Mouse (Mus musculus) cerebellum, postnatal 25 days (tissue): ENCODE results near the gene Senp2.

Source experiments
- DNase-seq, 2 experiments: peaks; one replicate each; pipeline ENCODE4 v3.0.0; 2021; ENCODE audit warnings: mixed read lengths in 2 of 2

Gene Senp2

DNA sequence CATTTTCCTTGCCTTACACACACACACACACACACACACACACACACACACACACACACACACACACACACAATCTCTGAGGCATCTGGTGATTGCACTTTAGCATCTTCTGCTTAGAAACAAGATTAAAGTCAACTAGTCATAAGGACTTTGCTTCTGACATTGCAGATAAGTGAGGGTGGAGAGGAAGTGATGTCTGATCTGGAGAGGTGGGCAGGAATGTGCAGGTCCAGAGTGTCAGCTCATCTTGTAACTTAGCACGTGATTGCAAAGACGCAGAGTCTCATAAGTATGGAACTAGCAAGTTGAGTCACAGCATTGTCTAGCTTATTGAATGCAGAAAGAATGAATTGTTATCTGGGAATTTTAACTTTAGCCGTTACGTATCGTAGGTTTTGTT is 18.2 kb downstream of the Senp2 start:
- no peak for DNase-seq

DNA sequence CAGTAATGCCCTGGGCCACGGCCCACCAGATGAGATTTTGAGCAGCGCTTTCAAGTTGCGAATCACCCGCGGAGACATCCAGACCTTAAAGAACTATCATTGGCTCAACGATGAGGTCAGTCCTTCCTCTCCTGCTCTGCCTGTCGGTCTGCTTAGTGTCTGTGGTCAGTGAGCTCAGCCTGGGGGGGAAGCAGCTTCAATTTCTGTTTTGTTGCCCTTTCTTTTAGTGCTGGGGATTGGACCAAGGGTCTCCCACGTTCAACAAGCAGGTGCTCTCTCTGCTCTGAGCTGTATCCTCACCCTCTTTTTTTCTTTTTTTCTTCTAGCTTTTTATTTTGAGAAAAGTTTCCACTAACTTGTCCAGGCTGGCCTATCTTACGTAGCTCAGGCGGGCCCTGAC is 29.3 kb downstream of the Senp2 start:
- DNase-seq, result no peak

DNA sequence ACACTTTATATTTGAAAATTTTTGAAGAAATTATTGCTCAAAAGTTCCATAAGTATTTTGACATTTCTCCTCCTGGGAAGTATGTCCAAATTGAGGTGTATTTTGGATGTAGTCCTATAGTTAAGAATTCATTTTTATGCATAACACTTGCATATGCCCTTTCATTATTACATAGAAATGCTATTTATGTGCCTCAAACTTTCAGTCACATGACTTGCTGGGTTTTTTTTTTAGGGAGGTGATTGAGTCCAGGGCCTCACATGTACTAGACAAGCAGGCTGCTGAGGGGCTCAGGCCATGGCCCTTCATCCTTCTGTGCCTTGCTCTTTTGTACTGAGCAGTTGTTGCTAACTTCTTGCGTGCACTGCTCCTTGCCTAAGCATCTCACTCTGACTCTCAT is 30.7 kb downstream of the Senp2 start:
- no peak for DNase-seq

DNA sequence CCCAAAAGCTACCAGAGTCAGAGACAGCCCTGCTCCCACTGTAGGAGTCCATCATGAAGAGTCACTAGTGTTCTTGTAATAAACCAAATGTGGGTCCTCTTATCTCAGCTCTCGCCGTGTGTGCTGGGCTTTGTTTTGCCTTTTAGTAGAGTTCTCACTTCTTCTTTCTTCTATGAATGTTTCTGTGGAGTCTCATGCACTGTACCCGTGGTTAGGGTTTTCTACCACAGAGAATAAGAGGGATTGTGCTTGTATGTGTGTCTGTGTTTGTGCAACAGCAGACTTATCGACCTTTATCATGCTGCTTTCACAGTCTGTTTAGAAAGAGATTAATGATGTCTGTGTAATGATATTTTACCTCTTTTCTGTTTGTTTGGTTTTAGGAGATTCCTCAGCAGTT is 34.5 kb downstream of the Senp2 start:
- DNase-seq, result no peak

DNA sequence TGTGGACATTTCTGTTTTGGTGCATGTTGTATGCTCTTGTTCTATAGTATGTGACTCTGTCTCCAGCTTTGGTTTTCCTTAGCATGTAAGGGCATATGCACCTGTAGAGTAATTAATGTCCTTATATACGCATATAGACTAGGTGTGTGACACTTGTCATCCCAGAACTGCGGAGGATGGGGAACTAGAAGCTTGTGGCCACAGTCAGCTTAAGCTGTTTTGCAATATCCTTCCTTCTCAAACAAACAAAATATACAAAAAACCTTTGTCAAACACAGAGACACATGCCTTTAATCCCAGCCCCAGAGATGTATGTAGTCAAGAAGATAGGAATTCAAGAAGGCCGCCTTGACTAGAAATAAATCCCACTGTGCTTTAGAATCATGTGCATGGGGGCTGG is 36.6 kb downstream of the Senp2 start:
- no peak for DNase-seq

DNA sequence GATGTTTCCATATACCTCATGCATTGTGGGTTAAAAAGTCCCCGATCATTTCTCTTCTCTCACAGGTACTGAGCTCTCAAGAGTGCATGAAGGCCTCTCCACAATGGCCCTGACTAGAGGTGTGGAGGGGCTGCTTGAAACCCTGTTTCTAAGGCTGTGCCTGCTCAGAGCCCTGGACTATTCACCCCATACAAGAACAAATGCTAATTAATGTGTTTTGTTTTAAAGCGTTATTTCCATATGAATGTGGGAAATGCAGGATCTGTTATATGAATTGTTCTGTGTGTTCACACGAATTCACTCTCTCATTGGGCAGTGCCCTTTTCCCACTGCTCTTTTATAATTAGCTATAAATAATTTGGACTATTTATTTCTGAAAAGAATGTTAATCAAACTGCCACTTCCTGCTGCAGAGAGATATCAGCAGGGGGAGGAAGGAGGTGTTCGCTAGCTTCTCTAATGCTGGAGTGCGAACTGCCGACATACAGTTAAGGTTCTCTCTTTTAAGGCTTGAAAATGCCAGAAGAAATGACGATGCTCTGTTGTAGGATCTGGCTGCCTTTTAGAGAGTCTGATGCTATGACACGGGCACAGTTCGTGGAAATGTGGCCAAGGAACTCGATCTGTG is 37.6 kb downstream of the Senp2 start:
- DNase-seq, result no peak

DNA sequence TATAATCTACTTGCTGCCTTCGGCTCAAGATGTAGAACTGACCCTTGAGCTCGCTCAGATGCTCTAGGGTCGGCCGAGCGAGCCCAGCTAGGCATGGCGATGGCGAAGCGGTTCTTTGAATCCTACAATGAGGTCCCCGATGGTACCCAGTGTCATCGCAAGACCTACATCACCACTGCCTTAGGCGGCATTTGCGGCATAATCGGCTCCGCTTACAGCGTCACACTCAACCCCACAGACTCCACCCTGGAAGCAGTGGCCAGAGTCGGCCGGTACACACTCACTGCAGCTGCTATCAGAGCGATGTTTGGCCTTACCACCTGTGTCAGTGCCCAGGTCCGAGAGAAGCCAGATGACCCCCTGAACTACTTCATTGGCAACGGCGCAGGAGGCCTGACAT is 44.1 kb downstream of the Senp2 start:
- no peak for DNase-seq

DNA sequence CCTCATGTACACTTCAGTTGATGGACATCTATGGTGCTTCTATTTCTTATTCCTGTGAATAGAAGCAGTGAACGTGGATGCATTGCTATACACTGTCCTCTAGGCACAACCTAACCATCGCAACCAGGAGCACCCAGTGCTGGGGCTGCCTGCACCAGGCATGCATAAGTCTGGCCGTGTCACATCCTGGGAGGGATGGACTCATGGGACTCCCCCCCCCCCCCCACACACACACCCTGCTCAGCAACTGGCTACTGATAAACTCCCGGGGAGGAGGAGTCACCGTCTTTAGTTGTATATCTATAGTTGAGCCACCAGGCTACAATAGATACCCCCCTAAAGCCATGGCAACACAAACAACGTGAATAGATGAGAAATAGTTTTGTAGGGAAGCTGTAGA is 48.2 kb downstream of the Senp2 start:
- DNase-seq, result no peak

DNA sequence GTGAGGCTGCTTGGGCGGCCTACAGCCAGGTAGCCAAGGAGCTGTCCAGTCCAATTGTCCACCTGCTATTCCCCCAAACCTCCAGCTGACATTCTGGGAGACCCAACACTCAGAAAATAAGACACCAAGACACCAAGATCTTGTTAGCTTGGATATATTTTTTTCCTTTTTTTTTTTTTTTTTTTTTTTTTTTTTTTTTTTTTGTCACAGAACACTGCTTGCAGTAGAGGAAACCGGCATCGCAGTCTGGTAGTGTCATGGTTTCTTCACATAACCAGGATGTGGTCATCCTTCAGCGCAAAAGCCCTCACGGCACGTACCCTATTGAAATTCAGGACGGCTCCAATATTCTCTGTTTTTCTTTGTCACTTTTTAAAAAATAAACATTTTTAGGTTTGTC is 49.6 kb downstream of the Senp2 start:
- DNase-seq, result no peak

DNA sequence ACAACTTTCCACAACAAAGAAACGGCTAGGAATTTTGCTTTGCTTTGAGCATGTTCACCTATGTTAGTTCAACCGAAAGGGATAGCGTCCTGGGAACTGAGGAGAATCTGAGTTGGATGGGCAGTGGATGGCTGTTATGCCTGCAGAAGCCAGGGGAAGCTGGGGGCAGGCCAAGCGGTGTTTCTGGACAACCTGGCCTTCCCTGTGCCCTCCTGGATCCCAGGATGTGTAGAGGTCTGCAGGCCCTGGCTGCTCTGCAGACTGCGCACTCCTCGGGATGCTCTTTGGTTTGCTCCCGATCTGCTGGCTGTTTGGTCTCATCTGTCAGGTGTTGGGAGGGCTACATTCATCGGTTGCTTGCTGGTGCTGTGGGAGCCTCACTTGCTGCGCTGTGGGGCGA is 51.1 kb downstream of the Senp2 start:
- DNase-seq, result peak; percentile 26 to 40

DNA sequence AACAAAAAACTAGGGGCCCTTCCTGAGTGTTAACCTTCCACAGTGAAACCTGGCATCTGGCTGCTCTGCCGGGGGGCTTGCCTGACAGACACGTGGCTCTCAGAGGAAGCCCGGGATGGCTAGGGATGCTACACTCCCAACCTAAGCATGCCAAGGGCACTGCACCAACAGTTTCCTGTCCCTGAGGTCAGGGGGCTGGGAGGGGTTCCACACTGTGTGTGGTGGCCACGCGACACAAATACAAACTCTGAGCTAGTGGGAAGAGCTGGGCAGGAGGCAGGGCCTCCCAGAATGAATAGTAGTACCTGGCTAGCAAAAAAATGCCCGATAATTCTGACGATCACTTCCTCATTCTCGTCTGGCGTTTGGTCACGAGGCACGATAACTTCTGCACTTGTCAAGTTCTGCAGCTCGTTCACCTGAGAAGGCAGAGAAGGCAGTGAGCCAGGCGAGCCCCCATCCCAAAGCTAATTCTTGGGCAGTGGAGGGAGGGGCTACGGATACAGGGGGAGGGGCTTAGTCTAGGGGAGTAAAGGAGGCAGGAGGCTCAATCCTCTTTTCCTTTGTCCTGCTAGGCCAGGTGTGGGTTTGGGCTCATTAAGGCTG is 52.4 kb downstream of the Senp2 start:
- DNase-seq, result no peak

DNA sequence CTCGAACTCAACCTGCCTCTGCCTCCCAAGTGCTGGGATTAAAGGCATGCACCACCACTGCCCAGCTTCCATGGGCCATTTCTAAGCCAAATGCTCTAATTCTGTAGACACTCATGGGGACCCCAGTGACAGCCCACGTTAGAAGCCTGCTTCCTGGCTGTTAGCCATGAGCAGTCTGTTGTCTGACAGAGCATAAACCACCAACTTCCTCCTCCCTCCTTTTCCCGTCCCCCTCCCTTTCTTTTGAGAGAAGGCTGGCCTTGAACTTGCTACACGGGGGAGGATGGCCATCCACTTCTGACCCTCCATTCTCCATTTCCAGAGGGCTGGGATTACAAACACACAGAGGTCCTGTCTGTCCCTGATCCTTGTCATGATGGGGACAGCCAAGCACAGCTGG is 53.0 kb downstream of the Senp2 start:
- DNase-seq, result no peak

DNA sequence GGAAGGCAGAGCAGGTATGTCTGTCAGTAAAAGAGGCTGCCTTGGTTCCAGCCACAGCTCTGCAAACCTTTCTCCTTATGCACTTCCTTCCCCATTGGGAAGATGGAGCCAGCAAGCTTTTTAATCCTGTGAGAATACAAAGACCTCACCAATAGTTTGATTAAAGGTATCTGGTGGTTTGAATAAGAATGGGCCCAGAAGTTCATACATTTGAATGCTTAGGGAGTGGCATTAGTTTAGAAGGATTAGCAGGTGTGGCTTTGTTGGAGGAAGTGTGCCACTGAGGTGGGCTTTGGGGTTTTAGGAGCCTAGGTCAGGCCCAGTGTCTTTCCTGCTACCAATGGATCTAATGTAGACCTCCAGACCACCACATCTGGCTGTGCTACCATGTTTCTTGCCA is 56.3 kb downstream of the Senp2 start:
- no peak for DNase-seq

DNA sequence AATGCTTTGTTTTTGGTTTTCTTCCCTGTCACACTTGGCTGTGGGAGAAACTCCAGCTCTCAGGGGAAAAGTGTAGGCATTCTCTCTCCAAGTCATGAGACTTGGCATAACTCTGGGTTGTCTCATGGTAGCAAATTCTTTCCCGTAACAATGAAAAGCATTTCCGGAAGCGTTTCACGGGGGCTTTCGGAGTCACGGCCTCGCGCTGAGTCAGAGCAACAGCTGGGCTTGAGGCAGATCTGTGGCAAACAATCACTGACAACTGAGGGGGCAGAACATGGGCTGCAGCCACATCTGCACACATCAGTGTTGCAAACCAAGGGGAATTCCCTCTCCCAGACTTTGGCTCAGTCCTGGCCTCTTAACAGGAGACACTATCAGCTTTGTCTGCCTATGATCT is 58.1 kb downstream of the Senp2 start:
- no peak for DNase-seq

DNA sequence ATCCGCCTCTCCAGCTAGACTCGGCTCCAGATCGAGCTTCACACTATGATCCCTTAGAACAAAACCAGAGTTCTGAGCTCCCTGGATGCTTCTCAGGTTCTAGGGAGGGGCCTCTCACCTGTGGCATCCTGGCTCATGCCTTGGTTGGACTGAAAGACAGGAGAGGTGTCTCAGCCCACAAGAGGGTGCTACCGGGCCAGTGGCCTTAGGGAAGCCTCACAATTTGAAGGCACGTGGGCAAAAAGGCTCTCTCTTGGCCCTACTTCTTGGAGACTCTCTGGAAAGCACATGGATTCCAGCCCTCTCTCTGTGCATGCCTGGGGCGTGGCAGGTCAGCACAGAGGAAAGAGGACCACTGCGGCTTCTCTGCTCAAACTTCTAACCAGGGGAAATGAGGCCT is 62.1 kb downstream of the Senp2 start:
- DNase-seq, result no peak

DNA sequence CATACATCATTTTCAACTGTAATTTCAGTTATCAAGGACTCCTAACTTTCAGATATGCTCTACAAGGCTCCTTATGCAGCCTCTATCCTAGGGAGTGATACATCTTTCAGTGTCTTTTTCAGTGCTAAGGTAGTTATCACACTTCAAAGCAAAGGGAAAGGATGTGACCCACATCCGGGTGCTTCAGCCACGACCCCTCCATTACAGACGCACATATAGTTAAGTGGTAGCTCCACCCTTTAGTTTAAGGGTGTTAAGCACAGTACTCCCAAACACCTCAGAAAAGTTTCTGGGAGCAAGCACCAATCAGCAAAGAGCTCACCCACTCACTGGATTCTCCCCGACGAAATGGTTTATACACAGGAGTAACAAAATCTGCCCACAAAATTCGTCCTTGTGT is 65.8 kb downstream of the Senp2 start:
- no peak for DNase-seq

DNA sequence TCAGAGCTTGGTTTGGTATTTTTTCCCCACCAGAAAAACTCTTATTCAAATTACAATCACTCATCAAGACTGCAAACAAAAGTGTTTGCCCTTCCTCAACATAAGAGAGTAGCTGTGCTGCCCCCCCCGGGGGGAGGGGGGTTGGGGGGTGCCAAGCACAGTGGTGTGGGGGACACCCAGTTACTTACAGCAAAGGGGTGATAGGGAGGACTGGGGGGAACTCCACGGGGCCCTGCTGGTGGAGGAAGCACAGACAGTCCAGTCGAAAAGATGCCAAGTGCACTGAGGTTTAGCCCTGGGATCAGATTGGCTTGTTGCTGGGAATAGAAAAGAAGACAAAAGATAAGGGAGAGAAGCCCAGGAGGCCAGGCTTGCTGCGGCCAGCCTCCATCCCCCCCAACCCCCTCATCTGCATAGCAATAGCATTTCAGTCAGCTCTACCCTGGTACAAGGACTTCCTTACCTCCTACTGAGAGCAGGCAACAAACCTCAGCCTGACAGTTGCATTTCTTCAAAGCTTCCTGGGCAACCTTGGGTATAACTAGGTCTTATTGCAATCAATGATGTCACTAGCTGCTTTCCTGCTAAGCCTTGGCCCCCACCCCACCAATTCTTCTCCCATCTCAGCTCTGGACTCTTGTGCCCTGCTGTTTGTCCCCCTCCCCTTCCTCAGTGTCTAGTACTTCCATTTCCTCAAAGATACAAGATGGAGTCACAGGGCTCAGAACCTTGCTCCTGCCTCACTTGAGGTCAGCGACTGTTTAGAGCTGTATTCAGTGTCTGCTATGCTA is 66.7 kb downstream of the Senp2 start:
- no peak for DNase-seq

DNA sequence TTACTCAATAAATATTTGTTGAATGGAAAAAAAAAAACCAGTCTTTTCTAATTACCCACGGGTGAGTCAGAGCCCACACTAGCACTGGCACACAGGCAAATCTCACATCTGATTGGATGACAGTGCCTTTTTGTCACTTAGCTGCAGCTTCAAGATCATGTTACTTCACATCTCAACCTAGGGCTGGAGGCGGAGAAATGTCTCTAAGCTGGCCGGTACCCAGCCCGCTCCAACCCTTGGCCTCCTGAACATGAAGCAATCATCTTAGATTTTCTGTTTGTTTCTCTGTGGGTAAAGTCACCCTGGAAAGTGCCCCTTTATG is 67.3 kb downstream of the Senp2 start:
- DNase-seq, result no peak

DNA sequence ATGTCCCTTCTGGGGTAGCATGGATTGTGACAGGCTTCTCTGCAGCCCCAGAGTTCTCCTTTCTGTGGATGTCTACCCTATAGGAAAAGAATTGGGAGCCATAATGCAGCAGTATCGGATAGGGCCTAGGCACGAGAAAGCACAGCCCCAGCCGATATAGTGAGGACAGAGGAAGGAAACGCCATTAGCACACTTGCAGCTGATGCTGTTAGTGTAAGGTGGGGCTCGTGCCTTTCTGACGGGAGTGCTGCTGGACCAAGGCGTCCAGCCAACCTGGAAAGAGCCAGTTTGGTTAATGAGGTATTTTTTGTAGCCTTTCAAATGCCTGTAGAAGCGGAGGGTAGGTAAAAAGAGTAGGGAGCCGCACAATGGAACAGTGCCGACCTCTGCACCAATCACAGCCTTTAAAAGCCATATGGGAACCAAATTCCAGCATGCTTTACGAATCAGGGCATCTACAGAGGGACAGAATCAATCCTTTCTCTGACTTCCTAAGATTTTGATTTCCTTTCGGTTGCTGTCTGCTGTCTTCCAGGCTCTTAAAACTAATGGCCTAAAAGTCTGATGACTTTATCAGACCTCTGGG is 70.9 kb downstream of the Senp2 start:
- DNase-seq, result no peak

DNA sequence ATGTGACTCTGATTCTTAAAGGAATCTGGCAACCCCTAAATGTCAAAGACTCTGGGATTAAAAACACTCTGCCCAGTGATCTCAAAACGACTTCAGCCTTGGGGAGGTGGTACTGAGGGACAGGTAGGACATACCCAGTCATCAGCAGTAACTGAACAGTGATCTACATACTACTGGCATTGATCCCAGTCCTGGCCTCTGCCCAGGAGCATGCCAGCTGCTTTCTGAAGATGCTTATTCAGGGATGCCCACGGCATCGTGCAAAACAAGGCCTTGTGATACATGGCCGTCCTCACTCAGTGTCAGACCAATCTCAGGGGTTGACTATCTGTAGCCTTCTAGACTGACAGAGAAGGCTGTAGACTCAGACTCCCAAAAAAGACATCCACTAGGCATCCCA is 76.1 kb downstream of the Senp2 start:
- DNase-seq, result peak in 1 of 2 experiments; percentile 22

DNA sequence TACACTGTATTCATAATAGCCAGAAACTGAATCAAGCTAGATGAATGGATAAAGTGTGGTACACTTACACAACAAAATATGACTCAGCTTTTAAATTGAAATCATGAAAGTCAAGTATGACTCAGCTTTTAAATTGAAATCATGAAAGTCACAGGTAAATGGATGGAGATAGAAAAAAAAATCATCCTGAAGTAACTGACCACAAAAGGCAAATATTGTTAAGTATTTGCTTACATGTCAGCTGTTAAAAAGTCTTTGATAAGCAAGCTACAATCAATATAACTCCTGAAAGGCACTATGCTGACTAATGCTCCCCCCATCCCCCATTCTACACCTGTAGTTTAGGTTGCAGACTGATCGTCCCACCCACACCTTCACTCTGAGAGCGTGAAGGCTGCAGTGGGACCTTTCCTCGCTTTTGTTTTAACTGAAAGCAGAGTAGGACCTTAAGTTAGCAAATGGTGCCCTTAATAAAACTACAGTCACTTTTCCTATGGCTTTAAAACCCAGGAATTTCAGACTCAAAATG is 82.0 kb downstream of the Senp2 start:
- no peak for DNase-seq

DNA sequence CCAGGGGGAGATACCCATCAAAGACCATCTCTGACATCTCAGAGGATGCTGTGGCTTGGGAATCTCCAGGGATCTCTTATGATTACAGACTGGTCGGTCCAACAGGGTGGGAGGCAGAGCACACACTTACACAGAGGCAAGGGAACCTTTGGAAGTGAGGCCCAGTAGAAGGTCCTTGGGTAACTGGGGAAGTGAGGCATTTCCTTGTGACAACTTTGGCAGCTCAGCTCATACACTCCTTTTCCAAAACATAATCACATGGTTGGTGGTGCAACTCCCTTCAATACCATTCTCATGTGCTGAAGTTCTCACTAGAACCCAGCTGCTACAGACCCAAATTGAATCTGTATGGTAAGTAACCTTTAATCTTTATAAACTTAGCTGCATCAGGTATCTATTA is 86.5 kb downstream of the Senp2 start:
- no peak for DNase-seq

DNA sequence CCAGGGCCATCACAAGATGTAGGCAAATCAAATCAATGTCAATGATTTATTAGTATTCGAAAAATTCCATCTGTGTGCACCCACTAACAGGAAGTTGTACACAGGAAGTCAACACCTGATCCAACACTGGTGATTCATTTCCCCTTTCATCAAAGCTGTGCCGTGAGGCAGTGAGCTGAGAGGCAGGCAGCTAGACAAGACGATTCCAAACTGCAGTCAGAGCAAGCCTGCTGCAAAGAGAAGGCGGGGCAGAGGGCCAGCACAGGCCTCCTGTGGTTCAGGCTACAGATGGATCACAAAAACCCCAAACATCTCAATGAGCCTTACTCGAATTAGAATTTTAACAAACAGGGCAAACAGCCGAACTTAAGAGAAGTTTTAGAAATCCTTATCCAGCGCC is 88.4 kb downstream of the Senp2 start:
- DNase-seq, result peak; percentile 20 to 48
